Mouse (Mus musculus) midbrain, embryonic 10.5 days (tissue): Measurements from ENCODE around the gene Cmtm6. TPM values are rescaled to one million over a fixed set of nuclear protein-coding genes. Genes with fewer than 3 reads are reported as not detected.
"Not testable (repeated sequence)": the region's sequence is repeated elsewhere in the genome, so short reads cannot be mapped to it uniquely, and the experiment has no call there.

Experiments used
- DNase-seq: peaks from one replicate; pipeline ENCODE4 v3.0.0-alpha.2; 2017; ENCODE audit warnings: low spot score
- H3K27ac ChIP-seq: fragments of 300-500 bp; sonication (generic); replicated peaks from 2 replicates; pipeline ENCODE4 v1.5.1; 2016; ENCODE audit warnings: mild to moderate bottlenecking
- H3K27me3 ChIP-seq: fragments of 300-500 bp; sonication (generic); 2 replicates; pipeline ENCODE4 v1.6.1; 2016; ENCODE audit warnings: low read depth, mild to moderate bottlenecking; ENCODE audit not compliant: poor library complexity, severe bottlenecking
- H3K36me3 ChIP-seq: fragments of 300-500 bp; sonication (generic); 2 replicates; pipeline ENCODE4 v1.6.1; 2016; ENCODE audit warnings: mild to moderate bottlenecking, moderate library complexity
- H3K4me1 ChIP-seq: fragments of 300-500 bp; sonication (generic); 2 replicates; pipeline ENCODE4 v1.6.1; 2016
- H3K4me3 ChIP-seq: fragments of 300-500 bp; sonication (generic); 2 replicates; pipeline ENCODE4 v1.5.1; 2016; ENCODE audit warnings: mild to moderate bottlenecking, moderate library complexity
- H3K9me3 ChIP-seq: fragments of 300-500 bp; sonication (generic); replicated peaks from 2 replicates; pipeline ENCODE4 v1.6.1; 2016; ENCODE audit warnings: mild to moderate bottlenecking
- WGBS: fragments of 180-500 bp; shearing (Covaris S2); methylation state at CpG from one replicate; pipeline ENCODE4 v1.1.7; 2016; 5-methylcytosine and 5-hydroxymethylcytosine counted together
- polyA plus RNA-seq: library from polyadenylated mRNA; unstranded; fragments of >200 nt; fragmentation: Nextera tagmentation; extraction: Ambion mirVana; gene quantifications from 2 replicates; pipeline ENCODE4 v1.2.1, GENCODE M21; 2016

The Cmtm6 gene
- polyA plus RNA-seq, 1 experiment from 2014 or later, result 27.1 TPM

- no peaks in the 10 kb centered on the region for H3K27me3 ChIP-seq
- no peak for DNase-seq
- no peak overlapping the region for H3K4me3 ChIP-seq
- H3K27ac ChIP-seq, result no peak overlapping the region
- WGBS, result 94% methylated on average over 16 of the region's 16 CpGs
- no peaks in the 10 kb centered on the region for H3K4me1 ChIP-seq
- H3K9me3 ChIP-seq, result no peaks in the 10 kb centered on the region
- peaks cover 59% of the 10 kb centered on the region for H3K36me3 ChIP-seq
These were observed 30.8 kb upstream of the Cmtm6 start for GRCm38 (mm10) chr9:114699882-114700665.

- Histone ChIP-seq H3K36me3 (peaks cover 63% of the 10 kb centered on the region), H3K27me3 (no peaks in the 10 kb centered on the region), H3K4me3 (no peak overlapping the region), H3K27ac (no peak overlapping the region), H3K9me3 (peaks cover 3% of the 10 kb centered on the region; the same call in 1 of the 2 replicates), H3K4me1 (no peaks in the 10 kb centered on the region)
- WGBS, result 91% methylated on average over 2 of the region's 2 CpGs
- DNase-seq, result no peak
These were observed 29.9 kb upstream of the Cmtm6 start for GRCm38 (mm10) chr9:114701031-114701430.

GRCm38 (mm10) chr9:114701921-114702320 is 29.0 kb upstream of the Cmtm6 start:
- H3K27me3 ChIP-seq, result no peaks in the 10 kb centered on the region
- DNase-seq, result no peak
- no peak overlapping the region for H3K27ac ChIP-seq
- H3K36me3 ChIP-seq, result peaks cover 66% of the 10 kb centered on the region
- no peak overlapping the region for H3K4me3 ChIP-seq
- H3K9me3 ChIP-seq, result peaks cover 5% of the 10 kb centered on the region; the same call in 1 of the 2 replicates
- 95% methylated on average over 4 of the region's 4 CpGs for WGBS
- no peaks in the 10 kb centered on the region for H3K4me1 ChIP-seq

- H3K27ac ChIP-seq, result no peak overlapping the region
- peaks cover 5% of the 10 kb centered on the region; the same call in 1 of the 2 replicates for H3K9me3 ChIP-seq
- H3K4me3 ChIP-seq, result no peak overlapping the region
- peaks cover 87% of the 10 kb centered on the region for H3K36me3 ChIP-seq
- H3K27me3 ChIP-seq, result no peaks in the 10 kb centered on the region
- no peaks in the 10 kb centered on the region for H3K4me1 ChIP-seq
- DNase-seq, result no peak
- WGBS, result 94% methylated on average over 4 of the region's 4 CpGs
These were observed 23.1 kb upstream of the Cmtm6 start for GRCm38 (mm10) chr9:114707805-114708204.

GRCm38 (mm10) chr9:114710345-114710744 is 20.6 kb upstream of the Cmtm6 start:
- H3K9me3 ChIP-seq, result peaks cover 5% of the 10 kb centered on the region; the same call in 1 of the 2 replicates
- DNase-seq, result no peak
- H3K27ac ChIP-seq, result no peak overlapping the region
- H3K27me3 ChIP-seq, result no peaks in the 10 kb centered on the region
- 83% methylated on average over 7 of the region's 7 CpGs for WGBS
- H3K4me1 ChIP-seq, result no peaks in the 10 kb centered on the region
- no peak overlapping the region for H3K4me3 ChIP-seq
- H3K36me3 ChIP-seq, result peaks cover 98% of the 10 kb centered on the region

GRCm38 (mm10) chr9:114713481-114713880 is 17.4 kb upstream of the Cmtm6 start:
- H3K27ac ChIP-seq, result no peak overlapping the region
- no peaks in the 10 kb centered on the region for H3K4me1 ChIP-seq
- H3K9me3 ChIP-seq, result no peaks in the 10 kb centered on the region
- peaks cover 98% of the 10 kb centered on the region for H3K36me3 ChIP-seq
- H3K4me3 ChIP-seq, result no peak overlapping the region
- 94% methylated on average over 7 of the region's 7 CpGs for WGBS
- DNase-seq, result no peak
- H3K27me3 ChIP-seq, result no peaks in the 10 kb centered on the region

- H3K36me3 ChIP-seq, result peaks cover 100% of the 10 kb centered on the region
- no peak overlapping the region for H3K27ac ChIP-seq
- no peaks in the 10 kb centered on the region for H3K4me1 ChIP-seq
- H3K4me3 ChIP-seq, result no peak overlapping the region
- no peak for DNase-seq
- no peaks in the 10 kb centered on the region for H3K9me3 ChIP-seq
- 89% methylated on average over 18 of the region's 18 CpGs for WGBS
- H3K27me3 ChIP-seq, result no peaks in the 10 kb centered on the region
These were observed 14.1 kb upstream of the Cmtm6 start for GRCm38 (mm10) chr9:114716677-114717331.

GRCm38 (mm10) chr9:114727315-114727714 is 3.6 kb upstream of the Cmtm6 start:
- Histone ChIP-seq H3K9me3 (no peaks in the 10 kb centered on the region), H3K4me1 (peaks cover 14% of the 10 kb centered on the region), H3K36me3 (peaks cover 34% of the 10 kb centered on the region), H3K27ac (no peak overlapping the region), H3K4me3 (no peak overlapping the region), H3K27me3 (no peaks in the 10 kb centered on the region)
- DNase-seq, result peak; percentile 44
- WGBS, result 6% methylated on average over 3 of the region's 3 CpGs

- H3K36me3 ChIP-seq, result peaks cover 23% of the 10 kb centered on the region
- WGBS, result 68% methylated on average over 2 of the region's 2 CpGs
- not testable (repeated sequence) for H3K9me3 ChIP-seq, H3K27me3 ChIP-seq, DNase-seq, H3K4me3 ChIP-seq, H3K27ac ChIP-seq
- peaks cover 25% of the 10 kb centered on the region for H3K4me1 ChIP-seq
These were observed 2.5 kb upstream of the Cmtm6 start for GRCm38 (mm10) chr9:114728432-114728831.

GRCm38 (mm10) chr9:114729911-114730805 is 758 bp upstream of the Cmtm6 start:
- H3K36me3 ChIP-seq, result peaks cover 5% of the 10 kb centered on the region
- WGBS, result 46% methylated on average over 23 of the region's 30 CpGs
- no peaks in the 10 kb centered on the region for H3K27me3 ChIP-seq
- H3K4me3 ChIP-seq, result peak overlapping the region; percentile 93; the same call in 1 of the 2 replicates
- H3K27ac ChIP-seq, result no peak overlapping the region
- no peaks in the 10 kb centered on the region for H3K9me3 ChIP-seq
- H3K4me1 ChIP-seq, result peaks cover 29% of the 10 kb centered on the region
- no peak for DNase-seq

- no peaks in the 10 kb centered on the region for H3K9me3 ChIP-seq
- no peak overlapping the region for H3K27ac ChIP-seq
- H3K36me3 ChIP-seq, result peaks cover 6% of the 10 kb centered on the region
- DNase-seq, result no peak
- peak overlapping the region; percentile 93 for H3K4me3 ChIP-seq
- peaks cover 33% of the 10 kb centered on the region for H3K4me1 ChIP-seq
- 77% methylated on average over 12 of the region's 12 CpGs for WGBS
- no peaks in the 10 kb centered on the region for H3K27me3 ChIP-seq
These were observed 1.2 kb downstream of the Cmtm6 start for GRCm38 (mm10) chr9:114731871-114732682.

- no peak overlapping the region for H3K27ac ChIP-seq
- H3K4me1 ChIP-seq, result peaks cover 33% of the 10 kb centered on the region
- no peaks in the 10 kb centered on the region for H3K27me3 ChIP-seq
- no peak for DNase-seq
- peaks cover 12% of the 10 kb centered on the region for H3K36me3 ChIP-seq
- WGBS, result 76% methylated on average over 2 of the region's 2 CpGs
- no peaks in the 10 kb centered on the region for H3K9me3 ChIP-seq
- H3K4me3 ChIP-seq, result no peak overlapping the region
These were observed 2.3 kb downstream of the Cmtm6 start for GRCm38 (mm10) chr9:114733238-114733637.
